Mouse (Mus musculus): ENCODE data around the gene Rftn1.
A peak's percentile ranks its signal among the peaks of the same experiment; 100 is the strongest.

The Rftn1 gene

DNA sequence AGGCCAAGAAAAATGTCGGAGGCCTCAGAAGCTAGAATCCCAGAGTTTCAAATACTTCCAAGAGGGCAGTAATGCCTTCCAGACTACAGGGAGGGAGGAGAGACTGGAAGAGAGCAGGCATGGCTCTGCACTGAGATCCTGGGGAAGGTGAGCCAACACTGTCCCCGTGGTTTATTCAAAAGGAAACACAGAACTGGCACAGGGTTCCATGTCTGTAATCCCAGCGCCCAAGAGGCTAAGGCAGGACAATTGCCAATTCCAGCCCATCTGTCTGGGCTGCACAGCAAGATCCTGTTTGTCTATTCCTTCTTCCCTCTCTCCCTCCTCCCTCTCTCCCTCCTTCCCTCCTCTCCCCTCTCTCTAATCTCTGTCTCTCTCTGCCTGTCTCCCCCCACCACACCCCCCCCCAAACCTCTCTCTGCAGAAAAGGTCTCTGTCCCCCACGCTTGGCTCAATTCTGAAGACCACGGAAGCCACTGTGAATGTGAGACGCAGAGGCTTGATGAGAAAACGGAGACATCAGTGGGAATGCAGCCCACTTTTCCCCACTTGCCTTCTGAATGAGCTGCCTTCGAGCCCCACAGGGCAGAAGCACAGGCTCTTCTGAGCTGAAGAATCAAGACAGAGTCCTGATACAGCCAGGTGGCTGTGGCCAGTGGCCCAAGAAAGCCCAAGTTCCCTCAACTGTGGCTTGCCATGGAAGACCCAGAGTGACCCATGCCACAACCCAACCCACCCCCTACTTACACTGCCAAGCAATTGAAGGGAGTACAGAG is 8.8 kb upstream of the Rftn1 start:
- DNase-seq = peak; percentile 85

DNA sequence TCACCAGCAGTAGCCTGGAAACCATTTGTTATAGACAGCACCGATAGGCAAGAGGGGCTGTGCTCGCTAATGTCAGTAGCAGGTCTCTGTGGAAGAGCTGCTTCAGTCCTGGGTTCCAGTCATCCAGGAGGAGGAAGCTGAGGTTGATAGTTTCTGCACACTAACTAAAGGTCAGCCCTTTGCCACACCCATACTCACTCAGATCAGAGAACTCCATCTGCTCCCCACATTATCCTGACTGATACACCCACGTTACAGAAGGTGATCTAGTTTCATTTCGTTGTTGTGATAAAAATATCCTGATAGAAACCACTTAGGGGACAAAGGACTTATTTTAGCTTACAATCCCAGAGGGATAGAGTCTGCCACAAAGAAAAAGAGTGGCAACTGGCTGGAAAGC is 7.1 kb upstream of the Rftn1 start:
- DNase-seq = no peak

DNA sequence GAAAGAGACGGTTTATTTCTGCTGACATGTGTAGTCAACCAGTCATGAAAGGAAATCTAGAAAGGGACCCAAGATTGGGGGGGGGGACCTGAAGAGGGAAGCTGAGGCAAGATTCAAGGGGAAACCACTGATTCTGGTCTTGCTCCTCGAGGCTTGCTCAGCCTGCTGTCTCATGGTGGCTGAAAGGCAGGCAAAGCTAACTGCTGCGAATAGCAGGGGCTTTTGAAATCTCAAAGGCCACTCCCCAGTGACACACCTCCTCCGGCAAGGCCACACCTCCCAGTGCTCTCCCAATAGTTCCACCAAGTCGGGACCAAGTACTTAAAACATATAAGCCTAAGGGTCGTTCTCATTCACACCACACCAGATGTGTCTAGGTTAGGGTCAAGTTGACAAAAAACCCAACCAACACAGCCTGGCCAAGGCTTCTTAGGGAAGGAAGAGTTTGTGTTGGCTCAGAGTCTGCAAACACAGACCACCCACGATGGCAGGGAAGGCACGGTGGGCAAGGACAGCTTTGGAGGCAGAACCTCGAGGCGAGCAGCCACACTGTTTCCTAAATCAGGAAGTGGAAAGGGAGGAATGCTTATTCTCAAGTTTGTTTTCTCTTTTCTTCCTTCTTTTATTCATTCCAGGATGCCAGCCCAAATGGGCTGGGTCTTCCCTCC is 5.7 kb upstream of the Rftn1 start:
- DNase-seq = no peak

DNA sequence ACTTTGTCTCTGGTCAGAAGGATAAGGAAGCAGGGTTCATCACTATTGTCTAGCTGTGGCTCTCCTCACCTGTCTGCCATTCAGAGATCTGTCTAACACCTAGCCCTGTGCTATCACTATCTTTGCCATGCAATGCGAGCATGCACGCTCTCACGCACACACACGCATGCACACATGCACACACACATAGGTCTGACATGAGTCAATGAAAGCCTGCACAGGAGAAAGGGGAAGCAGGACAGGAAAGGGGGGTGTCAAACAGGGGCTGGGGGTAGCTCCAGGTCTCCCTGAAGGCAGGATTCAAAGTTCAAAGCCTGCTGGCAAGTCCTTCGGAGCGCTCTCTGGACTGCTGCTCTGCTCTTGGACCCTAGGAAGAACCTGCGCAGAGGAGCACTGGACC is 4.9 kb upstream of the Rftn1 start:
- no peak for DNase-seq

DNA sequence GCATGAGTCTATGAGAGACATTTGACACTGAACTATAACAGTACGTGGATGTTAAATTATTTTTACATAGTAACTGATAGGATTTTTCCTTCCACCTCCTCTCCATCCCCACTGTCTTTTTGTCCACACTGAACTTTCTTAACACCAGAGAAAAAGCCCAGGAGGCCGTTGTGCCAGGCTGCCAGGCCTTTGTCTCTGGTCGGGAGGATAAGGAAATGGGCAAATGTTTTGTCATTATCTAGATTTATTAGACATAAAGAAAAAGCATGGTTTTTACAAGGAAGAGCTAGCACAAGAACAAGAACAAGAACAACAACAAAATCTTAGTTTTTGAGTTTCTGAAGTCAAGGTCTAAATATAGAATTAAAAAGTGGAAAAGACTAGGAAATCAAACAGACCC is 4.1 kb upstream of the Rftn1 start:
- no peak for DNase-seq

DNA sequence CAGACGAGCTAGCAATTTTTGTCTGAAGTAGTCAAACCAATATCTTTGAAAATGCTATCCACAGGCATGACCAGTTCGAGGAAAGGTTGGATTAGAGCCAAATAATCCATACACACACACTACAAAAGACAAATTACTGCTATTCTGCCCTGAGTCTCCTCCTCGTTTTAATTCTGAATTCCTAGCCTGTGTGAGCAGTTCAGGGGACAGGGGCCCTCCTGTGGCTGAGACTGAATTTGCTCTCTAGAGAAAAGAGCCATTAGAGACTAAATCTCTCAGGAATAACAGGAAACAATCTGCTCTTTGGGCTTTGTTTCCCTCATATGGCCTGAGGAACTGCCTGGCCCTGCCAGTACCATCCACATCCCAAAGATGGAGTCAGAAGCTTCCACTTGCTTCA is 3.2 kb upstream of the Rftn1 start:
- DNase-seq = no peak

DNA sequence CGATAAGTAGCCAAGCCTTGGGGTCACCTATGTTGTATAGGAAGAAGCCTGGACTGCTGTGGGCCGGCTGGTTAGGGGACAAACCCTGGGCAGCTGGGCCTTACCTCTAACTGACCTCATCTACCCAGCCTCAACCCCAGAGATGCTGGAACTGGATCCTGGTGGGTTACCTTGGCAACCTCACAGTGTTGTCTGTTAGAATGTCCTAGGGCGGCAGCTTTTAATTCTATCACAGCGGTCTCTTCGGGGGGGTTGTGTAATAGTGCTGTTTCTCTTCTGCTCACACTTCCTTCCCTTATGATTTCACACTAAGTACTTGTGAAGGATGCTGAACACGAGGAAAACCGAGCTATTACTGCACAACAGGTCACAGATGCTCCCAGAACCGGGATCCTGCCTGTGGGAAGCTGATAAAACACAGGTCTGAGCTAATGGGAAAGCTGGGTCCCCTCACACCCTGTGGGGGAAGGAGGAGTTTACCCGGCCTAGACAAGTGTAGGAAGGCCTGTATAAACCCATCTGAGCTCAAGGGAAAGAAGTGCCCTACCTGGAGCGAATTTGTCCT is 2.0 kb upstream of the Rftn1 start:
- DNase-seq = no peak

DNA sequence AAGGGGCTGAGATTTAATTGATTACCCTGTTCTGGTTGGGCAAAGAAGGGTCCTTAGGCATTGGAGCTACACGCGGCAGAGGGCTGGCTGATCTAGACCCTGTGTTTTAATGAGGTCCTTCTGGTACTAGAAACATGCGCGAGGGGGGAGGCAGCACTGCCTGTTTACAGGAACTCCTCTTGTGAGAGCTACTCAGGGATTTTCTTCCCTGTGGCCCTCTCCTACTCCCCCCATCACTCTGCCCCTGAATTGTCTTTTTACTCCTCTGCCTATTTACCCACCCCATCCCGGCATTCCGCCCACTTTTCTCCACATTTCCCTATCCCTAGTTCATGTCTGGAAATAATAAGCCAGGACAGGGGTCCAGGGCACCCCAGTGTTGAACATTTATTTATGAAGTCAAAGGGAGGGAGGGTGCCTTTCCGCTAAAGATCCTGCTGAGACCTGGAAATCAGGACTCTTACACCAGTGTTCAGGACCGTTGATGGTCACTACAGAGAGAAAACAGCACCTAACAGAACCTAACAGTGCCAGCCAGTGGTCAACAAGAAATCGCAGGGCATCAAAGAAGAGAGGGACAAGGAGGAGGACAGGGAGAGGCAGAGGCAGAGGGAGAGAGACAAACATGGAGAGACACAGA is 964 bp upstream of the Rftn1 start:
- DNase-seq = no peak

DNA sequence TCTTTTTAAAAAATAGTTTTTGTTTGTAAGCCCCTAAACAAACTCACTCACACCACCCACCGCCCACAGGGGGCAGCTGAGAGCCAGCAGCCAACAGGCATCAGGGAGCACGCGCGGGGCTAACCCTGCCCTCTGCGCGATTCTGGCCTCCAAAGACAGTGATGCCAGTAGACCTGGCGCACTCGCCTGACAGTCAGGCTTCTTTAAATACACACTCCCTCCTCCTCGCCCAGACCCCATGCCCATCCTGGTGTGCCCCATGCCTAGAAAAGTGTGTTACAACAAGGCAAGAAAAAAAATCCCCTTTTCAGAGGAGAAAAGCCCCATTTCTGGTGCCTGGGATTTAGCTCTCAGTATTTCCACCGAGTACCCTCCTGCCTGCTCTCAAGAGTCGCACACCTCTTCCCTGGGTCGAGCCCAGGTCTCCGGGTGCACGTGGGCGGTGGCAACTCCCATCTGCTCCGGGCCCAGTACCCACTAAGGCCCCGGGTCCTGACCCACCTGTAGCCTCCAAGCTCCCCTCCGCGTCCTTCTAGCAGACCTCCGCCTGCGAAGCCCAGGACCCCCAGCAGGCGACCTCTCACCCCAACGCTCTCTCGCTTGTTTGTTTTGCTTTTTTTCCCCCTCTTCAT is 977 bp downstream of the Rftn1 start:
- no peak for DNase-seq

DNA sequence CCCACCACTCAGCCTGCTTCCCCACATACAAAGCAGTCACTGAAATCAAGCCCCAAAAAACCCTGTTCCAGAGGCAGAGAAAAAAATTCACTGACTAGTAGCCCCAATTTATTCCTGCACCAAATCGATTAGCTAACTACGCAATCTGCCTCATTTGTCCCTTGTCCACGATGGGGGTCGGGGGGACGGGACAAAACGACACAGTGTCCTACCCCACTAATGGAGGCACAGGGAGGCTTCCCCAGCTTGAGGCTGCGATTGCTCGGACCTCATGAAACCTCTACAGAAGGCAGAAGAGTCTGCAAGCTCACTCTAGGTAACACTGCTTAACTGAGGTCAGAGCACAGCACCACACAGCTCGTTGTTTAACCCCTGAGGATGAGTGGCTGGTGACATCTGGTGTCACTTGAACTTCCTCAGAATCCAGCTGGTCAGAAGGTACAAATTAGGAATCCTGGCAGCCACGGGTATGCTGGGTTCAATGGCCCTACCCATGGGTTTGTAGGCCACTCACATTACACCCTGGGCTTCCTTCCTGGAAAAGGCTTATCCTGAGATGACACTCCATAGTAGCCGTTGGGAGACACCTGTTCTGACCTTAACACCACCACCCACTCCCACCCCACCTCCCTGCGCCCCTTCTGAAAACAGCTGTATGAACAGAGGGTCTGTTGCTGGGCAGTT is 1.7 kb downstream of the Rftn1 start:
- DNase-seq = no peak

DNA sequence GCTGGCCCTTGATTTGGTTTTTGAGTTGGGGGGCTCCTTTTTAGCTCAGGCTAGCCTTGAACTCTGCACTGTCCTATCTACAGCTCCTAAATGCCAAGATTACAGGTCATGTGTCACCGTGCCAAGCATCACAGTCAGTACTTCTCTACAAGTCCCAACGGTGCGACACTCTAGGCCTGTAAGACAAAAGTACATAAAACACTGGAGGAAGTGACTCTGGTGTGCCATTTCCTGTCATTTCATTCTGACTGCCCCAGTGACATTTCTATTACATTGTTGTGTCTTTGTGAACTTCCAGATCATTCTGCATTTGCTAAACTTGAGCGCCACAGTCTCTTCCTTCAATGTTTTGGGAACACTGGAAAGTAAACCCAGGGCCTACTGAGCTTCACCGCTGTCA is 4.9 kb downstream of the Rftn1 start:
- DNase-seq = no peak

DNA sequence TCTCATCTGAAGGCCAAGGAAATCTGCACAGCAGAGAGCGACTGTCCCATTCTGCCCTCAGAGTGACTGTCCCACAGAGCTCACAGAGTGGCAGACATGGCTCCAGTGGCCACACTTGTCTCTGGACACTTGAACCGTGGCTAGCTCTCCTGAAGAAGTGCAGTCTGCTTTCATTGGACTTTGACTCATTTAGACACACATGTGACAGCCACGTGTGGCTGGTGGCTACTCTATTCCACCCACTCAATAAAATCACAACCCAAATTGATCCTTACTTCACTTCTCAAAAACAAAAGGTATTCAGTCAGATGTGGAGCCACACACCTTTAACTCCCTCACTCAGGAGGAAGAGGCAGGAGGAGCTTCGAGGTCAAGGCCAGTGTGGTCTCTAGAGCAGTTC is 5.4 kb downstream of the Rftn1 start:
- DNase-seq = no peak

DNA sequence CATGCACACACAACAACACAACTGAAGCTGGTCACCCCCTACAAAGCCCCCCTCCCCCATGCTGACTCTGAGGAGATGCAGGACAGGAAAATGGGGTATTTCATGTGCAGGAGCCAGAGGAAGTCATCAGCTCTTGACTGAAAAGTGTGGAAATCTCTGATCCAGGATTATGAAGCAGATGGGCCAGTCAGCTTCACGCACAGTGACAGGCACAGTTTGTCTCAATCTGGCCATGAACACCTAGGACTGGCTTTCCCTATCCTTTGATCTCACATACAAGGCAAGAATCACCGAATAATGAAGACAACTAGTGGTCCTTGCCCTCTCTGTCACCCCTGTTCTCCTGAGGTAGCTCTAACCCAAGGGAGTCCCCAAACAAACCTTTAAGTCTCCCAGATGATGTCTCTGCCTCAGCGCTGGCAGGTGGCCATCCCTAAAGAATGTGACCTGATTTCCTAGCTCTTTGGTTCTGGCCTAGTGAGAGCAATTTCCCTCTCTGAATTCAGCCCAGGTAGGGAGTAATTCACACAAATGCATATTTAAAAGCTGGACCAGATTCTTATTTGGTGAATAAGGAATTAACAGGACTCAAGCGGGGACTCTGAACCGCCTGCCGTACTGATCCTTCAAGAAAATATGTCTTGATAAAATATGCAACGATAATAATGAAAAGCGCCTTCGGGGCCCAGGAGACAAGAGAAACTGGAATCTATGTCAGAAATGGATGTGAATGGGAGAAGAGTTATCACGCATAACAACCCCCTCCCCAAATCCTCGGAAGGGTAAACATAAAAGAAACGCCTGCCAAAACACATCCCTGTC is 6.0 kb downstream of the Rftn1 start:
- peak; percentile 78 for DNase-seq

DNA sequence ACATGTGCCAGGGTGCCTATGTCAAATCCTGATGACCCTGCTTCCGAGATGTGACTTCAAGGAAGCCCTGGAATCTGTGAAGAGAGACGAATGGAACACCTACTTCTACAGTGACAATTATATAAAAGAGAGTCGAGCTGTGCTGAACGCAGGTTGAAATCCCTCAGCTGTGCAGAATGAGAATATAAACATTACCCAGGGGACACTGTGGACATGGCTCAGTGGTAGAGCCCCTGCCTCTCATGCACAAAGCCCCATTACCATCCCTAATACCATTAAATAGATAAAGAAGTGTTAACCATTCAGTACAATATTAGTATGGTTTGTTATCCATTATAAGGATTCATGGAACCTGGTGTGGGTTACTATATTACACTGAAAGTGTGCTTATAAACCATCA is 7.2 kb downstream of the Rftn1 start:
- no peak for DNase-seq

DNA sequence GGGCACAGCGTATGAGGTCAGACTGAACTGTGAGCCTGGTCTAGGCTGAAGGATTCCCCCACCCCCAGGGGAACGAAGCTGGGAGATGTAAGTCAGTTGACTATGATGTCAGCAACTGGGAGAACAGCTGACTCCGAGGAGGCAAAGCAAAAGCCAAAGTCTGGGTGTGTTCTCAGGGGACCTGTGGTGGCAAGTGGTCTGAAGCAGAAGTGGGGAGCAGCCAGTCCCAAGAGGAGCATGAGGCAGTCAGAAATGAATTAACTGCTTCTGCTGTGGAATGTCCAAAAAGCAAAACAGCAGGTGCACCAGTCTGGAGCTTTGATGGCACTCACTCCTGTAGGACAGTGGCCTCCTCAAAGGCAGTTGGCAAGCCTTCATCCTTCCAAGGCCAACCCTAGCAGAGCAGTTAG is 7.9 kb downstream of the Rftn1 start:
- peak; percentile 68 for DNase-seq

DNA sequence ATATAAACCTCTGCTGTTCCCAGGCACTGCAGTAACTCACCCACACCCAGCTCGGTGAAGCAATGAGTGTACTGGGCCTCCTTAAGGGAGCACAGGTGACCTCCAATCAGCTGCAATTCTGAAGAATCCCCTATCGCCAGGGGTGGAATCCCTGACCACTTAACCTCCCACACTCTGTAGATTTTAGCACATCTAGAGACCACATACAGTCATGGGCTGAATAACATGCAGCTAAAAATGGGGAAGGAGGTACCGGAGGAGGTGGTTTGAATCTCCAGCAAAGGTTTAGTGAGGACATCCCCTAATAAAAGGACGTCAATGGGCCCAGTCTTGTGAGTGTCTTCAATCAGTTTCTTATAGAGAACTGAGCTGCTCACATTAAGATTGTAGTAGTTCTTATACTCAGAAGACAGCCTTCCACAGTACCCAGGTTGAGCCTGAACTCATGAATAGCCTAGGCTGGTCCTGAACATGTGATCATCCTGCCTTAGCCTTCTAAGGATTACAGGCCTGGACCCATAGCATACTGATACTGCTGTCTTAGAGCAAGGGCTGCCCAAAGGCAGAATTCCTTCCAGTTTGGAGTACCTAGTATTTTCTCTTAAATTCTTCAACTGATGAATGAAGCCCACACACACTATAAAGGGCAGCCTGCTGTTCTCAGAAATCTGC is 9.4 kb downstream of the Rftn1 start:
- no peak for DNase-seq

DNA sequence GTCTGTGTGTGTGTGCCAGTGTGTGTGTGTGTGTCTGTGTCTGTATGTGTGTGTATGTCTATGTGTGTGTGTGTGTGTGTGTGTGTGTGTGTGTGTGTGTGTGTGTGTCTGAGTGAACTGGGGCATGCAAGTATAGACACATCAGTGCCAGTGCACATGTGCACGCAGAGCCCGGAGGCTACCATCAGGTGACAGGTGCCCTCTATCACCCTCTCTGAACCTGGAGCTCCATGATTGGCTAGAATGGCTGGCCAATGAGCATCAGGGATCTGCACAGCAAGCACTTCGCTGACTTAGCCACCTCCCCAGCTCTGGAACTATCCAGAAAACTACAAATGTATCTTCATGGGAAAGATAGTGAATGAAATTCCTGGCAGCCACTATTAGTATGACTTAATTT is 16.7 kb downstream of the Rftn1 start:
- no peak for DNase-seq

DNA sequence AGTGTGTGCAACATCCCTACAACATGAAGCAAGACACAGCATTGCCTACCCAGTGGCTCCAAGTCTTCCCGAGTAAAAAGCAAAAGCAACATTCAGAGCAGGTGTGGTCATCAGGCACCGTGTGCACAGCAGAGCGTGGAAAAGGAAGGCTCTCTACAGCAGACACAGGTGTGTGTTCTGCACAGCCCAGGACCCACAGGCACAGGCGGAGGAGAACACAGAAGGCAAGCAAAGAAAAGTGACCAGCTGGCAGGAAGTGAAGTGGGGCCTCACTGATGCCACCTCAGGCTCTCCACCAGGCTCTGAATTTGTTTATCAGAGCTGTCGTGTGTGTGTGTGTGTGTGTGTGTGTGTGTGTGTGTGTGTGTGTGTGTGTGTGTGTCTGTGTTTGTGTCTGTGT is 17.1 kb downstream of the Rftn1 start:
- no peak for DNase-seq

DNA sequence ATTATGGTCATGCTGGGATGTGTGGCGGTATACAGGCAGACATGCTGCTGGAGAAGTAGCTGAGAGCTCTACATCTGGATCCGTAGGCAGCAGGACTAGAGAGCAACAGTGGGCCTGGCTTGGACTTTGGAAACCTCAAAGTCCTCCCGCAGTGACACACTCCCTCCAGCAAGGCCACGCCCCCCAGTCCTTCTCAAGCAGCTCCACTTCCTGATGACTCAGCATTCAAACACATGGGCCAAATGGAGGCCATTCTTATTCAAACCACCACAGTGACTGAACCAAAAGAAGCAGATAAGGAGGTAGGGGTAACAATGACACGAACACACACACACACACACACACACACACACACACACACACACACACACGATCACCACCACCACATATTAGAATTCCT is 17.7 kb downstream of the Rftn1 start:
- DNase-seq = no peak

DNA sequence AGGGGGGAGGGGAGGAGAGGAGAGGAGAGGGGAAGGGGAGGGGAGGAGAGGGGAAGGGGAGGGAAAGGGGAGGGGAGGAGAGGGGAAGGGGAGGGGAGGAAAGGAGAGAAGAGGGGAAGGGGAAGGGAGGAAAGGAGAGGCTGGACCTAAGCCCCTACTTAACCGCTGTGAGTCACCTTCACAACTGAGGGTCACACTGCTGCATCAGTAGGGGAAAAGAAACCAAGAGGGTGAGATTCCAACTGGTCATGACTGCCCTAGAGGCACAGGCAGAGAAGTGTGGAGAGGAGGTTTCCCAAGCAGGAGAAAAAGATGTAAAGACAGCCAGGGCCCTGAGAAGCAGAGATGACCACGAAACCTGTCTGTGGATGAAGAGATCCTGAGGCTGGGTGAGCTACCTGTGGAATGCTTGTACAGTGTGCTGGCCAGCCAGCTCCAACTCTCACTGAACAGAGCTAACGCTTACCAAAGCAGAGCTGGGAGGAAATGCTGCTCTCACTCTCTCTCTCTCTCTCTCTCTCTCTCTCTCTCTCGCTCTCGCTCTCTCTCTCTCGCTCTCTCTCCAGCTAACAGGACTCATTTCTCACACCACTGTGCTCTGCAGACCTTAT is 19.4 kb downstream of the Rftn1 start:
- DNase-seq = no peak

DNA sequence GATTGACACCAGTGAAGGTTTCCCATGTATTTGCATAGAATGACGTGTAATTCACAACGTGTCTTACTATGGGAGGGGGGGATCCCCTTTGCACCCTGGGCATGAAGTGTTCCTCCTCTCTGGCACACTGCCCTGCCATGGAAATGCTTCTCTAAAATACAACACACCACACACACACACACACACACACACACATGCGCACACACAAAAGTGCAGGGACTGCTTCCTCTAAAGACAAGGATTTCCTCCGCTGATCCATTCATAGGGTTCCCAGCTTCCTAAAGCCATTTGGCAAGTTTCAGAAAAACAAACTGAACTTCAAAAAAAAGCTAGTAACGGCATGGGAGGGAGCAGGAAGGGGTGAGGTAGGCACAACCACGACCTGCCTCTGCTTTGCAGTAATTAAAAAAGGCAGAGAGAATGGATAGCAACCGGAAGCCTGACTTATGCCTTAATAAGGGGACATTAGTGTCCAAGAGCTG is 20.5 kb downstream of the Rftn1 start:
- no peak for DNase-seq
